In genomic region chr10:127058161-127058560, GRCm38 (mm10) we compare ENCODE assay signal across 8 mouse cellular contexts. TPM values are rescaled to one million over a fixed set of nuclear protein-coding genes. Genes with fewer than 3 reads are reported as not detected.
A peak's percentile ranks its signal among the peaks of the same experiment; 100 is the strongest.
DNase-seq lines count a peak whose midpoint lies in the region; ATAC-seq and TF ChIP-seq lines count a peak whose summit lies in the region.

No protein-coding gene starts in this region.

- peak overlapping the region; percentile 96 for H3K4me2 ChIP-seq in forebrain, embryonic 12.5 days

- DNase-seq in MEL (ENCODE audit: low read depth, low spot score), result peak; percentile 83
- peak; percentile 78 for DNase-seq in c-Kit-positive CD71-negative TER-119-negative erythroid progenitor cells, embryonic 14.5 days (ENCODE audit: low read depth)
- DNase-seq in hindbrain, embryonic 10.5 days (ENCODE audit: low spot score), result peak; percentile 85
- DNase-seq in layer of hippocampus, postnatal 25 days (ENCODE audit: extremely low spot score in 1 of 2, low spot score in 1 of 2), result peak; percentile 69 to 81
- peak; percentile 76 to 84 for DNase-seq in right cerebral cortex, postnatal 10 days (ENCODE audit: low spot score in 2 of 2)
- peak; percentile 73 for DNase-seq in yolk sac, embryonic 10.5 days (ENCODE audit: low spot score)

- no peak for TF ChIP-seq POLR2A in MEL (IDR thresholded peaks at IDR 0.05; ENCODE audit: control insufficient read depth in 1 of 2, insufficient read depth in 1 of 2, low read depth in 1 of 2, low read length in 2 of 2, poor library complexity in 1 of 2)

- no peaks in the 10 kb centered on the region for H3K9me3 ChIP-seq in MEL (replicated peaks; ENCODE audit: insufficient read depth, low read length)
- no peaks in the 10 kb centered on the region for H3K9me3 ChIP-seq in forebrain, embryonic 12.5 days
- no peaks in the 10 kb centered on the region for H3K9me3 ChIP-seq in hindbrain, embryonic 10.5 days
- H3K9me3 ChIP-seq in megakaryocyte, embryonic 14.5 days, result peaks cover 14% of the 10 kb centered on the region

- peak; percentile 28 for ATAC-seq in forebrain, embryonic 12.5 days (ENCODE audit: low FRiP score)

- under 1% methylated on average over 9 of the region's 9 CpGs for WGBS in forebrain, embryonic 12.5 days
- WGBS in hindbrain, embryonic 10.5 days, result 2% methylated on average over 9 of the region's 9 CpGs

- no peaks in the 10 kb centered on the region; the same call in 1 of the 2 replicates for H3K79me2 ChIP-seq in MEL (ENCODE audit: control insufficient read depth, insufficient read depth, low read length, poor library complexity)

- H3K27me3 ChIP-seq in MEL (ENCODE audit: control insufficient read depth in 1 of 2, insufficient read depth in 2 of 2, low read length in 2 of 2), result no peaks in the 10 kb centered on the region
- H3K27me3 ChIP-seq in forebrain, embryonic 12.5 days, result no peaks in the 10 kb centered on the region; the same call in 1 of the 2 replicates
- H3K27me3 ChIP-seq in hindbrain, embryonic 10.5 days (ENCODE audit: insufficient read depth, poor library complexity, severe bottlenecking), result peaks cover 37% of the 10 kb centered on the region; the same call in 1 of the 2 replicates
- peaks cover 81% of the 10 kb centered on the region for H3K27me3 ChIP-seq in megakaryocyte, embryonic 14.5 days (replicated peaks)

- peaks cover 3 to 10% of the 10 kb centered on the region in 2 experiments; a peak in 2 of 4 replicates for H3K4me1 ChIP-seq in MEL (ENCODE audit: control insufficient read depth in 1 of 2, insufficient read depth in 2 of 2, low read length in 2 of 2)
- peaks cover 45% of the 10 kb centered on the region for H3K4me1 ChIP-seq in forebrain, embryonic 12.5 days
- peaks cover 55% of the 10 kb centered on the region for H3K4me1 ChIP-seq in hindbrain, embryonic 10.5 days (replicated peaks)
- peaks cover 33% of the 10 kb centered on the region for H3K4me1 ChIP-seq in megakaryocyte, embryonic 14.5 days

- TF ChIP-seq CTCF in MEL (IDR thresholded peaks at IDR 0.05 in 2 of 3, conservative IDR thresholded peaks at IDR 0.05 in 1 of 3; ENCODE audit: control insufficient read depth in 1 of 3, insufficient read depth in 1 of 3, low read depth in 2 of 3, low read length in 3 of 3, poor library complexity in 1 of 3, severe bottlenecking in 1 of 3), result peak; percentile 90 to 96 (median 96)

- H3K36me3 ChIP-seq in MEL (ENCODE audit: control insufficient read depth in 1 of 2, insufficient read depth in 2 of 2, low read length in 2 of 2), result peaks cover 0 to 6% of the 10 kb centered on the region in 2 experiments; a peak in 2 of 4 replicates
- peaks cover 42% of the 10 kb centered on the region for H3K36me3 ChIP-seq in forebrain, embryonic 12.5 days (replicated peaks)
- peaks cover 45% of the 10 kb centered on the region for H3K36me3 ChIP-seq in hindbrain, embryonic 10.5 days
- peaks cover 4% of the 10 kb centered on the region for H3K36me3 ChIP-seq in megakaryocyte, embryonic 14.5 days (replicated peaks; ENCODE audit: low read length)

- H3K4me3 ChIP-seq in MEL (ENCODE audit: control insufficient read depth in 1 of 2, insufficient read depth in 1 of 2, low read depth in 2 of 2, low read length in 2 of 2), result peak overlapping the region in 1 of 2 experiments; percentile 63; a peak in 1 of 4 replicates
- peak overlapping the region; percentile 99 for H3K4me3 ChIP-seq in forebrain, embryonic 12.5 days (replicated peaks)
- H3K4me3 ChIP-seq in hindbrain, embryonic 10.5 days, result peak overlapping the region; percentile 96
- H3K4me3 ChIP-seq in megakaryocyte, embryonic 14.5 days (replicated peaks), result peak overlapping the region; percentile 30

- TF ChIP-seq RAD21 in MEL (IDR thresholded peaks at IDR 0.05; ENCODE audit: low read depth, low read length), result peak; percentile 51

- no peak overlapping the region for H3K27ac ChIP-seq in MEL (ENCODE audit: control insufficient read depth, low read depth, low read length)
- H3K27ac ChIP-seq in forebrain, embryonic 12.5 days, result no peak overlapping the region
- 0 out of 2 replicates have a peak overlapping the region, but pooled peaks have one; percentile 97 for H3K27ac ChIP-seq in hindbrain, embryonic 10.5 days

- TF ChIP-seq EP300 in MEL (IDR thresholded peaks at IDR 0.05; ENCODE audit: low read depth in 1 of 2, low read length in 2 of 2), result no peak

- H3K9ac ChIP-seq in MEL (ENCODE audit: control insufficient read depth, low read depth, low read length, poor library complexity, severe bottlenecking), result no peak overlapping the region; the same call in 1 of the 2 replicates
- peak overlapping the region; percentile 98; the same call in 1 of the 2 replicates for H3K9ac ChIP-seq in forebrain, embryonic 12.5 days

TF ChIP-seq in MEL, 35 proteins besides CTCF, POLR2A, EP300 and RAD21 (continues in another document):
- TF ChIP-seq CHD1 (IDR thresholded peaks at IDR 0.05; ENCODE audit: low read depth, low read length) (no peak), MAFK (IDR thresholded peaks at IDR 0.05; ENCODE audit: borderline replicate concordance, low read depth, low read length) (no peak), TBP (IDR thresholded peaks at IDR 0.05; ENCODE audit: low read depth, low read length) (no peak), NELFE (IDR thresholded peaks at IDR 0.05; ENCODE audit: low read depth, low read length) (no peak), MAZ (IDR thresholded peaks at IDR 0.05; ENCODE audit: low read depth, low read length) (no peak), ELF1 (IDR thresholded peaks at IDR 0.05; ENCODE audit: low read depth, low read length) (no peak), BHLHE40 (IDR thresholded peaks at IDR 0.05; ENCODE audit: borderline replicate concordance, low read depth, low read length) (no peak), SIN3A (IDR thresholded peaks at IDR 0.05; ENCODE audit: low read length) (peak; percentile 63), TCF12 (IDR thresholded peaks at IDR 0.05; ENCODE audit: low read depth, low read length) (no peak), ZMIZ1 (IDR thresholded peaks at IDR 0.05; ENCODE audit: low read depth, low read length) (no peak), MEF2A (IDR thresholded peaks at IDR 0.05; ENCODE audit: extremely low read depth, insufficient replicate concordance, low read depth, low read length, poor library complexity, severe bottlenecking) (no peak), ZC3H11A (IDR thresholded peaks at IDR 0.05; ENCODE audit: low read depth, low read length) (no peak), MYC (IDR thresholded peaks at IDR 0.05; ENCODE audit: low read depth, low read length) (no peak), USF1 (IDR thresholded peaks at IDR 0.05; ENCODE audit: low read depth, low read length) (no peak), SMC3 (IDR thresholded peaks at IDR 0.05; ENCODE audit: low read depth, low read length) (peak; percentile 72), MXI1 (IDR thresholded peaks at IDR 0.05; ENCODE audit: low read depth, low read length) (no peak)

RNA-seq across cellular contexts. Expression of gene March9, which starts 1.8 kb away (rescaled TPM):
- total RNA-seq in MEL (2012; rRNA removed), result 2.1 and 2.3 TPM in 2 replicates
- 1 to 10 TPM in 1 of 2 experiments, not detected in 1; 5.2 TPM for polyA plus RNA-seq in MEL (2012; ENCODE audit: insufficient read depth in 1 of 2, insufficient read length in 2 of 2, low read depth in 1 of 2, low replicate concordance in 2 of 2, missing spikeins in 1 of 2)
- polyA plus RNA-seq in forebrain, embryonic 12.5 days (2016; fragmentation: Nextera tagmentation; extraction: Ambion mirVana), result 3.9 and 4.2 TPM in 2 replicates
- 1.2 and 1.6 TPM in 2 replicates for polyA plus RNA-seq in hindbrain, embryonic 10.5 days (2016; fragmentation: Nextera tagmentation; extraction: Ambion mirVana)
- 10 to 100 TPM; 23.0 to 25.1 TPM for total RNA-seq in layer of hippocampus, postnatal 25 days (2021)
- 1.3 and 3.3 TPM in 2 replicates for polyA plus RNA-seq in megakaryocyte, embryonic 14.5 days (2012; ENCODE audit: insufficient read depth, low replicate concordance)

RNA-seq across cellular contexts. Expression of gene Cdk4, which starts 5.2 kb away (rescaled TPM):
- total RNA-seq in MEL (2012; rRNA removed), result 362 and 443 TPM in 2 replicates
- 1,000 to 10,000 TPM in 1 of 2 experiments, 100 to 1,000 TPM in 1; 843 to 1,325 TPM for polyA plus RNA-seq in MEL (2012; ENCODE audit: insufficient read depth in 1 of 2, insufficient read length in 2 of 2, low read depth in 1 of 2, low replicate concordance in 2 of 2, missing spikeins in 1 of 2)
- polyA plus RNA-seq in forebrain, embryonic 12.5 days (2016; fragmentation: Nextera tagmentation; extraction: Ambion mirVana), result 2,431 and 2,450 TPM in 2 replicates
- polyA plus RNA-seq in hindbrain, embryonic 10.5 days (2016; fragmentation: Nextera tagmentation; extraction: Ambion mirVana), result 2,665 and 2,802 TPM in 2 replicates
- 100 to 1,000 TPM; 104 to 110 TPM for total RNA-seq in layer of hippocampus, postnatal 25 days (2021)
- 288 and 833 TPM in 2 replicates for polyA plus RNA-seq in megakaryocyte, embryonic 14.5 days (2012; ENCODE audit: insufficient read depth, low replicate concordance)

RNA-seq across cellular contexts. Expression of gene Cyp27b1, which starts 10.1 kb away (rescaled TPM):
- 0.23 TPM in 2 replicates for total RNA-seq in MEL (2012; rRNA removed)
- polyA plus RNA-seq in MEL (2012; ENCODE audit: insufficient read depth in 1 of 2, insufficient read length in 2 of 2, low read depth in 1 of 2, low replicate concordance in 2 of 2, missing spikeins in 1 of 2), result under 1 TPM in 1 of 2 experiments, not detected in 1; 0.93 TPM
- 0.10 and 0.28 TPM in 2 replicates for polyA plus RNA-seq in forebrain, embryonic 12.5 days (2016; fragmentation: Nextera tagmentation; extraction: Ambion mirVana)
- 0.06 and 0.34 TPM in 2 replicates for polyA plus RNA-seq in hindbrain, embryonic 10.5 days (2016; fragmentation: Nextera tagmentation; extraction: Ambion mirVana)
- under 1 TPM; 0.27 to 0.80 TPM for total RNA-seq in layer of hippocampus, postnatal 25 days (2021)
- 0.15 TPM in 1 of 2 replicates, not detected in the other for polyA plus RNA-seq in megakaryocyte, embryonic 14.5 days (2012; ENCODE audit: insufficient read depth, low replicate concordance)

RNA-seq across cellular contexts. Expression of gene Tspan31, which starts 11.9 kb away (rescaled TPM):
- total RNA-seq in MEL (2012; rRNA removed), result 49.7 and 57.2 TPM in 2 replicates
- 10 to 100 TPM in 1 of 2 experiments, not detected in 1; 63.1 TPM for polyA plus RNA-seq in MEL (2012; ENCODE audit: insufficient read depth in 1 of 2, insufficient read length in 2 of 2, low read depth in 1 of 2, low replicate concordance in 2 of 2, missing spikeins in 1 of 2)
- 139 and 158 TPM in 2 replicates for polyA plus RNA-seq in forebrain, embryonic 12.5 days (2016; fragmentation: Nextera tagmentation; extraction: Ambion mirVana)
- 177 and 187 TPM in 2 replicates for polyA plus RNA-seq in hindbrain, embryonic 10.5 days (2016; fragmentation: Nextera tagmentation; extraction: Ambion mirVana)
- total RNA-seq in layer of hippocampus, postnatal 25 days (2021), result 10 to 100 TPM; 60.2 to 61.8 TPM
- polyA plus RNA-seq in megakaryocyte, embryonic 14.5 days (2012; ENCODE audit: insufficient read depth, low replicate concordance), result 4.8 and 51.5 TPM in 2 replicates

RNA-seq across cellular contexts. Expression of gene Eef1akmt3, which starts 16.8 kb away (rescaled TPM):
- total RNA-seq in MEL (2012; rRNA removed), result 0.27 and 0.42 TPM in 2 replicates
- polyA plus RNA-seq in MEL (2012; ENCODE audit: insufficient read depth in 1 of 2, insufficient read length in 2 of 2, low read depth in 1 of 2, low replicate concordance in 2 of 2, missing spikeins in 1 of 2), result 1 to 10 TPM in 1 of 2 experiments, not detected in 1; 2.3 TPM
- polyA plus RNA-seq in forebrain, embryonic 12.5 days (2016; fragmentation: Nextera tagmentation; extraction: Ambion mirVana), result 0.14 and 0.20 TPM in 2 replicates
- polyA plus RNA-seq in hindbrain, embryonic 10.5 days (2016; fragmentation: Nextera tagmentation; extraction: Ambion mirVana), result 0.07 and 0.25 TPM in 2 replicates
- under 1 TPM; 0.15 to 0.47 TPM for total RNA-seq in layer of hippocampus, postnatal 25 days (2021)
- polyA plus RNA-seq in megakaryocyte, embryonic 14.5 days (2012; ENCODE audit: insufficient read depth, low replicate concordance), result 0.08 TPM in 1 of 2 replicates, not detected in the other
